Mouse (Mus musculus): ENCODE results near the gene Scnn1g. TPM values are rescaled to one million over a fixed set of nuclear protein-coding genes. Genes with fewer than 3 reads are reported as not detected.

Gene Scnn1g
- polyA plus RNA-seq, 1 experiment from 2014 or later, result 0.07 TPM

- Histone ChIP-seq H3K4me1 (ENCODE audit: control insufficient read depth, insufficient read depth, low read length) (no peaks in the 10 kb centered on the region), H3K4me2 (ENCODE audit: low read depth, low read length) (no peak overlapping the region), H3K9ac (replicated peaks; ENCODE audit: low read length) (no peak overlapping the region), H3K4me3 (ENCODE audit: low read depth, low read length) (no peak overlapping the region), H3K9me3 (replicated peaks; ENCODE audit: control insufficient read depth, low read length) (no peaks in the 10 kb centered on the region), H3K27me3 (ENCODE audit: control insufficient read depth, insufficient read depth, low read length) (peaks cover 9% of the 10 kb centered on the region), H3K36me3 (replicated peaks; ENCODE audit: control insufficient read depth, insufficient read depth, low read depth, low read length) (no peaks in the 10 kb centered on the region), H3K27ac (replicated peaks; ENCODE audit: low read depth, low read length) (no peak overlapping the region)
- 67% methylated on average over 29 of the region's 29 CpGs for WGBS
- DNase-seq (ENCODE audit: low spot score), result no peak
- ATAC-seq (replicated peaks; ENCODE audit: insufficient number of reproducible peaks, low FRiP score, low TSS enrichment, low read depth), result no peak
These were observed 3.5 kb downstream of the Scnn1g start for GRCm38 (mm10) chr7:121737511-121738415.

DNA sequence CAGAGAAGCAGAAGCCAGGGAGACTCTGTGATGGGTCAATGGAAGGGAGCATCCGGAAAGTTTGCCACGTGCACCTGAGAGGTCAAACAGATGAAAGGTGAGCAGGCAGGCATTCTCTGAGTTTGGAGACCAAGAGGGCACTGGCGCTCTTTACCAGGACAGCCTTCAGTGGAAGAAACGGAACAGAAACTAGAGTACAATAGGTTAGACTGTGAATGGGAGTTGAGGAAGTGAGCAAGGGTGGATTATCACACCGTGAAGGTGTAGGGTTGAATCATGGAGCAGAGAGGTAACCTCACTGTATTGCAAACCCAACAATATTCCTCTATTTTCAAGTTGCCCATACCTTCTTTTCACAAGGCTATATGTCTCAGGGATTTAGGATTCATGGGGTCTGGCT lies 16.0 kb downstream of the Scnn1g start:
- DNase-seq (ENCODE audit: low spot score) (no peak), ATAC-seq (replicated peaks; ENCODE audit: insufficient number of reproducible peaks, low FRiP score, low TSS enrichment, low read depth) (no peak)
- Histone ChIP-seq H3K27me3 (ENCODE audit: control insufficient read depth, insufficient read depth, low read length) (no peaks in the 10 kb centered on the region), H3K4me2 (ENCODE audit: low read depth, low read length) (no peak overlapping the region), H3K36me3 (replicated peaks; ENCODE audit: control insufficient read depth, insufficient read depth, low read depth, low read length) (no peaks in the 10 kb centered on the region), H3K4me1 (ENCODE audit: control insufficient read depth, insufficient read depth, low read length) (no peaks in the 10 kb centered on the region), H3K4me3 (ENCODE audit: low read depth, low read length) (no peak overlapping the region), H3K9me3 (replicated peaks; ENCODE audit: control insufficient read depth, low read length) (no peaks in the 10 kb centered on the region), H3K9ac (replicated peaks; ENCODE audit: low read length) (no peak overlapping the region), H3K27ac (replicated peaks; ENCODE audit: low read depth, low read length) (no peak overlapping the region)
- 87% methylated on average over 5 of the region's 5 CpGs for WGBS

GRCm38 (mm10) chr7:121754748-121755147 lies 20.5 kb downstream of the Scnn1g start:
- ATAC-seq (replicated peaks; ENCODE audit: insufficient number of reproducible peaks, low FRiP score, low TSS enrichment, low read depth), result no peak
- no peak overlapping the region for H3K4me3 ChIP-seq (ENCODE audit: low read depth, low read length)
- 71% methylated on average over 8 of the region's 8 CpGs for WGBS

GRCm38 (mm10) chr7:121763328-121763727 lies 29.0 kb downstream of the Scnn1g start:
- Histone ChIP-seq H3K9me3 (replicated peaks; ENCODE audit: control insufficient read depth, low read length) (no peaks in the 10 kb centered on the region), H3K9ac (replicated peaks; ENCODE audit: low read length) (no peak overlapping the region), H3K27me3 (ENCODE audit: control insufficient read depth, insufficient read depth, low read length) (no peaks in the 10 kb centered on the region), H3K4me2 (ENCODE audit: low read depth, low read length) (no peak overlapping the region), H3K4me1 (ENCODE audit: control insufficient read depth, insufficient read depth, low read length) (no peaks in the 10 kb centered on the region), H3K27ac (replicated peaks; ENCODE audit: low read depth, low read length) (no peak overlapping the region), H3K4me3 (ENCODE audit: low read depth, low read length) (no peak overlapping the region), H3K36me3 (replicated peaks; ENCODE audit: control insufficient read depth, insufficient read depth, low read depth, low read length) (no peaks in the 10 kb centered on the region)
- WGBS, result 90% methylated on average over 4 of the region's 4 CpGs
- ATAC-seq (replicated peaks; ENCODE audit: insufficient number of reproducible peaks, low FRiP score, low TSS enrichment, low read depth) (no peak), DNase-seq (ENCODE audit: low spot score) (no peak)

More at GRCm38 (mm10) chr7:121754748-121755147, 20.5 kb downstream of the Scnn1g start:
- H3K27me3 ChIP-seq (ENCODE audit: control insufficient read depth, insufficient read depth, low read length), result no peaks in the 10 kb centered on the region
- H3K4me1 ChIP-seq (ENCODE audit: control insufficient read depth, insufficient read depth, low read length), result no peaks in the 10 kb centered on the region
- no peak overlapping the region for H3K27ac ChIP-seq (replicated peaks; ENCODE audit: low read depth, low read length)
- DNase-seq (ENCODE audit: low spot score), result no peak
- H3K36me3 ChIP-seq (replicated peaks; ENCODE audit: control insufficient read depth, insufficient read depth, low read depth, low read length), result no peaks in the 10 kb centered on the region
- H3K9ac ChIP-seq (replicated peaks; ENCODE audit: low read length), result no peak overlapping the region
- no peaks in the 10 kb centered on the region for H3K9me3 ChIP-seq (replicated peaks; ENCODE audit: control insufficient read depth, low read length)
- H3K4me2 ChIP-seq (ENCODE audit: low read depth, low read length), result no peak overlapping the region

GRCm38 (mm10) chr7:121767900-121768299 lies 33.6 kb downstream of the Scnn1g start:
- DNase-seq (ENCODE audit: low spot score) (no peak), ATAC-seq (replicated peaks; ENCODE audit: insufficient number of reproducible peaks, low FRiP score, low TSS enrichment, low read depth) (no peak)
- no peaks in the 10 kb centered on the region for H3K36me3 ChIP-seq (replicated peaks; ENCODE audit: control insufficient read depth, insufficient read depth, low read depth, low read length)
- H3K9me3 ChIP-seq (replicated peaks; ENCODE audit: control insufficient read depth, low read length), result no peaks in the 10 kb centered on the region
- H3K4me3 ChIP-seq (ENCODE audit: low read depth, low read length), result no peak overlapping the region
- no peak overlapping the region for H3K9ac ChIP-seq (replicated peaks; ENCODE audit: low read length)
- H3K4me2 ChIP-seq (ENCODE audit: low read depth, low read length), result no peak overlapping the region
- H3K4me1 ChIP-seq (ENCODE audit: control insufficient read depth, insufficient read depth, low read length), result no peaks in the 10 kb centered on the region
- no peak overlapping the region for H3K27ac ChIP-seq (replicated peaks; ENCODE audit: low read depth, low read length)
- WGBS, result 68% methylated on average over 3 of the region's 3 CpGs
- no peaks in the 10 kb centered on the region for H3K27me3 ChIP-seq (ENCODE audit: control insufficient read depth, insufficient read depth, low read length)

GRCm38 (mm10) chr7:121768983-121769382 lies 34.7 kb downstream of the Scnn1g start:
- Histone ChIP-seq H3K27me3 (ENCODE audit: control insufficient read depth, insufficient read depth, low read length) (no peaks in the 10 kb centered on the region), H3K4me2 (ENCODE audit: low read depth, low read length) (no peak overlapping the region), H3K9me3 (replicated peaks; ENCODE audit: control insufficient read depth, low read length) (no peaks in the 10 kb centered on the region), H3K27ac (replicated peaks; ENCODE audit: low read depth, low read length) (no peak overlapping the region), H3K4me1 (ENCODE audit: control insufficient read depth, insufficient read depth, low read length) (no peaks in the 10 kb centered on the region), H3K9ac (replicated peaks; ENCODE audit: low read length) (no peak overlapping the region), H3K4me3 (ENCODE audit: low read depth, low read length) (no peak overlapping the region), H3K36me3 (replicated peaks; ENCODE audit: control insufficient read depth, insufficient read depth, low read depth, low read length) (no peaks in the 10 kb centered on the region)
- DNase-seq (ENCODE audit: low spot score) (no peak), ATAC-seq (replicated peaks; ENCODE audit: insufficient number of reproducible peaks, low FRiP score, low TSS enrichment, low read depth) (no peak)
- 82% methylated on average over 9 of the region's 9 CpGs for WGBS

DNA sequence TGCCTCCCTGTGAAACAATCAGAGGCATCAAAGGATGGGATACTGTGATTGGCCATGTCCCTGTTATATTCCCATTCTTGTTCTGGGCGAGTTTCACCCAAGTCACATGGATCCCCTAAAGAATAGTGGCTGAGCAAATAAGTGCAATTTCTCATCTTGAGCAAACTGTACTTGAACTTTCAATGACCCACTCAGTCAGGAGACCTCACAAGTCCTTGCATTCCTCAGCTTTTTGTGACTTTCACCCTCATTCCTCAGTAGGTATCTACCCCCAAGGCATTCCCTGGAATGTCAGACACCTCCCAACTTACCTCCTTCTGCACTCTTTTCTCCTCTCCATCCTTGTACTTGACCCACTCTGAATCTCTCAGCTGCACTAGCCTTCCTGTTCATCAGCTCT lies 44.3 kb downstream of the Scnn1g start:
- Histone ChIP-seq H3K36me3 (replicated peaks; ENCODE audit: control insufficient read depth, insufficient read depth, low read depth, low read length) (no peaks in the 10 kb centered on the region), H3K4me2 (ENCODE audit: low read depth, low read length) (no peak overlapping the region), H3K27ac (replicated peaks; ENCODE audit: low read depth, low read length) (no peak overlapping the region), H3K9ac (replicated peaks; ENCODE audit: low read length) (no peak overlapping the region), H3K4me1 (ENCODE audit: control insufficient read depth, insufficient read depth, low read length) (no peaks in the 10 kb centered on the region), H3K4me3 (ENCODE audit: low read depth, low read length) (no peak overlapping the region), H3K27me3 (ENCODE audit: control insufficient read depth, insufficient read depth, low read length) (no peaks in the 10 kb centered on the region), H3K9me3 (replicated peaks; ENCODE audit: control insufficient read depth, low read length) (no peaks in the 10 kb centered on the region)
- 74% methylated on average over 1 of the region's 1 CpGs for WGBS
- ATAC-seq (replicated peaks; ENCODE audit: insufficient number of reproducible peaks, low FRiP score, low TSS enrichment, low read depth), result no peak
- no peak for DNase-seq (ENCODE audit: low spot score)

GRCm38 (mm10) chr7:121778980-121779379 lies 44.7 kb downstream of the Scnn1g start:
- WGBS, result 85% methylated on average over 3 of the region's 3 CpGs
- no peak for ATAC-seq (replicated peaks; ENCODE audit: insufficient number of reproducible peaks, low FRiP score, low TSS enrichment, low read depth)

More at GRCm38 (mm10) chr7:121778980-121779379, 44.7 kb downstream of the Scnn1g start:
- H3K27ac ChIP-seq (replicated peaks; ENCODE audit: low read depth, low read length), result no peak overlapping the region
- DNase-seq (ENCODE audit: low spot score), result no peak
- no peaks in the 10 kb centered on the region for H3K9me3 ChIP-seq (replicated peaks; ENCODE audit: control insufficient read depth, low read length)
- H3K4me2 ChIP-seq (ENCODE audit: low read depth, low read length), result no peak overlapping the region
- no peaks in the 10 kb centered on the region for H3K4me1 ChIP-seq (ENCODE audit: control insufficient read depth, insufficient read depth, low read length)
- no peak overlapping the region for H3K9ac ChIP-seq (replicated peaks; ENCODE audit: low read length)
- no peaks in the 10 kb centered on the region for H3K27me3 ChIP-seq (ENCODE audit: control insufficient read depth, insufficient read depth, low read length)
- no peaks in the 10 kb centered on the region for H3K36me3 ChIP-seq (replicated peaks; ENCODE audit: control insufficient read depth, insufficient read depth, low read depth, low read length)
- no peak overlapping the region for H3K4me3 ChIP-seq (ENCODE audit: low read depth, low read length)

Measured in embryonic facial prominence, embryonic 11.5 days (tissue).